Mouse (Mus musculus) hindbrain, embryonic 12.5 days (tissue): ENCODE results near the gene Gm28308. TPM values are rescaled to one million over a fixed set of nuclear protein-coding genes. Genes with fewer than 3 reads are reported as not detected.

ENCODE experiments used
- ATAC-seq: fragments of 200-750 bp; cut with Nextera tagmentation; 2 replicates; pipeline ENCODE4 v1.8.0; 2017; ENCODE audit warnings: moderate TSS enrichment; ENCODE audit not compliant: low FRiP score
- H3K27ac ChIP-seq: fragments of 300-500 bp; sonication (generic); 2 replicates; pipeline ENCODE4 v1.5.1; 2016; ENCODE audit warnings: mild to moderate bottlenecking
- H3K27me3 ChIP-seq: fragments of 300-500 bp; sonication (generic); 2 replicates; pipeline ENCODE4 v1.6.1; 2016; ENCODE audit warnings: mild to moderate bottlenecking
- H3K36me3 ChIP-seq: fragments of 300-500 bp; sonication (generic); 2 replicates; pipeline ENCODE4 v1.6.1; 2016; ENCODE audit warnings: mild to moderate bottlenecking
- H3K4me1 ChIP-seq: fragments of 300-500 bp; sonication (generic); 2 replicates; pipeline ENCODE4 v1.6.1; 2016
- H3K4me2 ChIP-seq: fragments of 300-500 bp; sonication (generic); replicated peaks from 2 replicates; pipeline ENCODE4 v1.6.1; 2016; ENCODE audit warnings: mild to moderate bottlenecking
- H3K4me3 ChIP-seq: fragments of 300-500 bp; sonication (generic); 2 replicates; pipeline ENCODE4 v1.5.1; 2016; ENCODE audit warnings: mild to moderate bottlenecking
- H3K9ac ChIP-seq: fragments of 300-500 bp; sonication (generic); 2 replicates; pipeline ENCODE4 v1.6.1; 2016; ENCODE audit warnings: mild to moderate bottlenecking, moderate library complexity
- H3K9me3 ChIP-seq: fragments of 300-500 bp; sonication (generic); replicated peaks from 2 replicates; pipeline ENCODE4 v1.6.1; 2016; ENCODE audit warnings: mild to moderate bottlenecking
- WGBS: fragments of 180-500 bp; shearing (Covaris S2); methylation state at CpG from one replicate; pipeline ENCODE4 v1.1.7; 2016; 5-methylcytosine and 5-hydroxymethylcytosine counted together
- polyA plus RNA-seq: library from polyadenylated mRNA; unstranded; fragments of >200 nt; fragmentation: Nextera tagmentation; extraction: Ambion mirVana; gene quantifications from 2 replicates; pipeline ENCODE4 v1.2.1, GENCODE M21; 2016

Gm28308 gene
- polyA plus RNA-seq, 1 experiment from 2014 or later: not detected

DNA sequence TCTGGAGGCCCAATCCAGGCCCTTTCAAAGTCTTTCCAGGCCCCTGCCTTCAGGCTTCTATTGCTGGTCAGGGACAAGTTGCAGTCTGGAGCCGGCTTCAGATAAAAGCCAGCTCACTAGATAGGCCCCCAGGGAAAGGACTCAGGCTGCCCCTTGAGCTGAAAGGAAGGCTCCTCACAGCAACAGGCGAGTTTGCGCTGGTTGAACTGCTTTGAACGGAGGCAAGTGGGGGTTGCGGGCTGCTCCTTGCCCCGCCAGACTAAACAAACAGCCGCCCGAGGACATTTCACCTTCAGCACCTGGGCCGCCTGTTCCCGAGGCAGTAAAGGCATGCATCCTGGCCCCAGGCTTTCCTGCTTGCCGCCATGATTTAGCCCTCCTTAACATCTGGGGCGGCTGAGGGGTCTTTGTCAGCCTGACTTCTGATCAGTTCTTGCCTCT, 30.6 kb upstream of the Gm28308 start:
- H3K4me3 ChIP-seq: no peak overlapping the region
- no peak overlapping the region for H3K27ac ChIP-seq
- H3K27me3 ChIP-seq: peaks cover 96% of the 10 kb centered on the region
- peaks cover 2% of the 10 kb centered on the region; the same call in 1 of the 2 replicates for H3K4me1 ChIP-seq
- no peaks in the 10 kb centered on the region for H3K36me3 ChIP-seq
- no peak for ATAC-seq
- H3K4me2 ChIP-seq: no peak overlapping the region
- no peak overlapping the region for H3K9ac ChIP-seq
- WGBS: 3% methylated on average over 12 of the region's 12 CpGs
- H3K9me3 ChIP-seq: no peaks in the 10 kb centered on the region

DNA sequence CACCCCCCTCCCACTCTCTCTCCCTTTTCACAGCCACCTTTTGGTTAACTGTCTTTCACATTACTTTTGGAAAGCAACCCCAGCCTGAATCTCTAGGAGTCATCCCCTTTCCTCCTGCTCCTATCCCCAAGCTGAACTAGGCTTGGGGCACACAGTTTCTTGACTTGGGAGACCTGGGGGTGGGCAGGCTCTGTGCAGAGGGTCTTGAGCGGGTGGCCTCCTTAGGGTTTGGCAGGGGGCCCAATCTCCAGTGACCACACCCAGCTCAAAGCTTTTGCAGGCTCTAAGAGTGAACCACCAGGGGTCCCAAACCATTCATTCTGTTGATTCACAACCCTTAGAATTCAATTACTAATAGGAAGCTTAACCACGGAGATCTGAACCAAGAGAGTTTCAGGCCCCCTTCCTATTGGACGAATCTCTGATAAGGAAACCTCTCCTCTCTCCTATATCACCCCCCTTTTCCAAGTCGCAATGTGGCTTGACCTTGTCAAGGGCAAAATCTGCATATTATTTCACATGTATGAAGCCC, 29.7 kb upstream of the Gm28308 start:
- Histone ChIP-seq H3K27ac (no peak overlapping the region), H3K9me3 (no peaks in the 10 kb centered on the region), H3K27me3 (peaks cover 96% of the 10 kb centered on the region), H3K4me2 (no peak overlapping the region), H3K9ac (no peak overlapping the region), H3K4me1 (peaks cover 2% of the 10 kb centered on the region; the same call in 1 of the 2 replicates), H3K4me3 (no peak overlapping the region), H3K36me3 (no peaks in the 10 kb centered on the region)
- no peak for ATAC-seq
- 0% methylated on average over 4 of the region's 4 CpGs for WGBS

DNA sequence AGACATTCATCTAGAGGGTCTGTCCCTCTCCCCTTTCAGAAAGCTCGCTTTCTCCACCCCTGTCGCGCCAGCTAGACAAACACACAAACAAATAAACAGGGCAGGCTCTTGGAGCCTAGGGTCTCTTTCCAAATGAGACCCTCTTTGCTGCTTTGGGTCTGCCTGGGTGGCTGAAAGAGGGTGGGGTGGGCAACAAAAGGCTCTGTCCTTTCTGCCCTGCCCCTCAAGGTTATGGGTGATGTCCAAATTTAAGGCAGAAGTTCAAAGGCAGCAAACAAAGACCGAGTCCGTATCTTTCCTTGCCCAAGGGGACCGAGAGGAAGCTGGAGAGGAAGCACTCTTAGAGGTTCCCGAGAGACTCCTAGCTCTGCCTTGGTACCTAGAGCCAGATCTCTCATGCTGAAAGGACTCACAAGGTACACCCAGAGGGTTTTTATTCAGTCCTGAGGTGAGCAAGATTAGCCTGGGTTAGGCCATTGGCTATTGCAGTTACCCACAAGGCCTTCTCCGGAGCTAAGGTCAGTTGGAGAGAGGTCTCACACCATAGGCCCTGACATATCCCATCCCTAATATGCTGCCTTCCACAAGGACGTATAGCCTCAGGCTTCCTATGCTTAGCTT, 28.0 kb upstream of the Gm28308 start:
- peaks cover 97% of the 10 kb centered on the region for H3K27me3 ChIP-seq
- H3K4me2 ChIP-seq: no peak overlapping the region
- no peak overlapping the region for H3K4me3 ChIP-seq
- no peak for ATAC-seq
- WGBS: 2% methylated on average over 9 of the region's 9 CpGs
- H3K36me3 ChIP-seq: no peaks in the 10 kb centered on the region
- peaks cover 2% of the 10 kb centered on the region; the same call in 1 of the 2 replicates for H3K4me1 ChIP-seq
- no peak overlapping the region for H3K27ac ChIP-seq
- H3K9me3 ChIP-seq: no peaks in the 10 kb centered on the region
- no peak overlapping the region for H3K9ac ChIP-seq

DNA sequence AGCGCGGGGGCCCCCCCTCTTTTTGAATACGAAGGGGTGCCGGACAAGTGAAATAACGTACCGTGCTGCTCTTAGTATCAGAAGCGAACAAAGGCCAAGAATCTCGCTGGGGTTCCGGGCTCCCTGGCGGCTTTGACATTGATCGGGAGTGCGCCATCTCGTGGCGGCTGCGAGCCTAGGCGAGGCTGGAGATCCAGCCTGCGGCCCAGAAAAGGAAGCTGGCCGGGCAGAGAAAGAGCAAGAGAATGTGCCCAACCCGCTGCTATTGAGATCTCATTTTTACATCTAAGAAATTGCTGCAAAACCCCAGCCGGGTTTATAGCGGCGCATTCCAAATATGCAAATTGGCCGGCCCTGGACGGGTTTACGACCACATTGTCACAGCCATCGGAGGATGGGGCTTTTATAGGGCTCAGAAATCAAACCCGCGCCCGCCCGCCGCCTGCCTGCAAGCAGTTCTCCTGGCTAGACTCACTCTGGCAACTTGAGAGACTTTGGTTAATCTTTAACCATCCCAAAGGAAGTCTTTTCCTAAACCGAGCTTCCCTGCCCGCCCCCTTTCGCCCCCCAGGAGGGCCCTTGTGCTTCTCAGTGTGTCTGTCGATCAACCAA, 27.4 kb upstream of the Gm28308 start, which contains the start of gene Hoxa10:
Hoxa10 (minus strand) TSS at position 466 of the 612 bp plus-strand sequence.
- H3K27ac ChIP-seq: no peak within 1 kb of the TSS
- H3K9me3 ChIP-seq: no peaks in the 10 kb centered on the region
- H3K4me3 ChIP-seq: 0 out of 2 replicates have a peak within 1 kb of the TSS, but pooled peaks have one; percentile 3
- H3K27me3 ChIP-seq: peaks cover 97% of the 10 kb centered on the region
- H3K4me1 ChIP-seq: no peaks in the 10 kb centered on the region; the same call in 1 of the 2 replicates
- H3K36me3 ChIP-seq: no peaks in the 10 kb centered on the region
- H3K9ac ChIP-seq: no peak within 1 kb of the TSS
- WGBS: 1% methylated on average over 35 of the region's 35 CpGs
- peak within 1 kb of the TSS; percentile 29; the same call in 1 of the 2 replicates for H3K4me2 ChIP-seq
- ATAC-seq: no peak

GRCm38 (mm10) chr6:52239625-52240388, 26.7 kb upstream of the Gm28308 start:
- Histone ChIP-seq H3K9ac (no peak overlapping the region), H3K9me3 (no peaks in the 10 kb centered on the region), H3K4me2 (peak overlapping the region; percentile 29; the same call in 1 of the 2 replicates), H3K27ac (no peak overlapping the region), H3K36me3 (no peaks in the 10 kb centered on the region), H3K4me3 (0 out of 2 replicates have a peak overlapping the region, but pooled peaks have one; percentile 3), H3K4me1 (no peaks in the 10 kb centered on the region; the same call in 1 of the 2 replicates), H3K27me3 (peaks cover 97% of the 10 kb centered on the region)
- whole genome bisulfite sequencing: 3% methylated on average over 30 of the region's 30 CpGs
- no peak for ATAC-seq

- Histone ChIP-seq H3K4me2 (no peak overlapping the region), H3K27ac (no peak overlapping the region), H3K27me3 (peaks cover 97% of the 10 kb centered on the region), H3K4me1 (no peaks in the 10 kb centered on the region; the same call in 1 of the 2 replicates), H3K36me3 (no peaks in the 10 kb centered on the region), H3K4me3 (no peak overlapping the region), H3K9me3 (no peaks in the 10 kb centered on the region), H3K9ac (no peak overlapping the region)
- ATAC-seq: no peak
- under 1% methylated on average over 7 of the region's 7 CpGs for WGBS
Measured at GRCm38 (mm10) chr6:52238976-52239375, 25.8 kb upstream of the Gm28308 start.

GRCm38 (mm10) chr6:52238155-52238545, 25.0 kb upstream of the Gm28308 start:
- WGBS: 4% methylated on average over 7 of the region's 7 CpGs
- H3K27me3 ChIP-seq: peaks cover 97% of the 10 kb centered on the region
- no peak overlapping the region for H3K9ac ChIP-seq
- no peak for ATAC-seq
- no peaks in the 10 kb centered on the region; the same call in 1 of the 2 replicates for H3K4me1 ChIP-seq
- H3K27ac ChIP-seq: no peak overlapping the region
- no peaks in the 10 kb centered on the region for H3K9me3 ChIP-seq
- H3K4me3 ChIP-seq: no peak overlapping the region
- no peaks in the 10 kb centered on the region for H3K36me3 ChIP-seq
- no peak overlapping the region for H3K4me2 ChIP-seq

- no peak overlapping the region for H3K27ac ChIP-seq
- H3K4me1 ChIP-seq: no peaks in the 10 kb centered on the region; the same call in 1 of the 2 replicates
- H3K9ac ChIP-seq: no peak overlapping the region
- no peak for ATAC-seq
- H3K9me3 ChIP-seq: no peaks in the 10 kb centered on the region
- H3K4me2 ChIP-seq: no peak overlapping the region
- WGBS: 9% methylated on average over 10 of the region's 10 CpGs
- H3K36me3 ChIP-seq: no peaks in the 10 kb centered on the region
- H3K4me3 ChIP-seq: no peak overlapping the region
- H3K27me3 ChIP-seq: peaks cover 97% of the 10 kb centered on the region
Measured at GRCm38 (mm10) chr6:52237346-52238154, 24.4 kb upstream of the Gm28308 start.

DNA sequence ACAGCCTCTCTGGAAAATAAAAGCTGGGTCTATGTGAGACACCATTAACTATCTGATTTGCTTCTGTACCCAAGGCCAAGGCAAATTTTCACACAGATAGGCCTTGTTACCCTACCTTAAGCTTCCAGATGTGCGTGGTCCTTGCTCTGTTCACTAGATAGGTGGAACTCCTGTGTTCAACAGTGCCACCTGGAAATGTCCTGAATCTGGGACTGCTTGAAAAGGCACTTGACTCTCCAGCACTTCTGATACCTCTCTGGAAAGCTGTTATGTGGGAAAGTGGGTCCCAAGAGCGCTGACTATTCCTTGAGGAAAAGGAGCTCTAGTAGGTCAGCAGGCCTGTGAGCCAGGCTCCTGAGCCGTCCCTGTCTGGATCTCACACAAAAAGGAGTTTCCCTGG, 23.7 kb upstream of the Gm28308 start:
- Histone ChIP-seq H3K4me1 (no peaks in the 10 kb centered on the region; the same call in 1 of the 2 replicates), H3K27ac (no peak overlapping the region), H3K36me3 (no peaks in the 10 kb centered on the region), H3K4me3 (no peak overlapping the region), H3K4me2 (no peak overlapping the region), H3K9ac (no peak overlapping the region), H3K9me3 (no peaks in the 10 kb centered on the region), H3K27me3 (peaks cover 97% of the 10 kb centered on the region)
- WGBS: 9% methylated on average over 3 of the region's 3 CpGs
- no peak for ATAC-seq

GRCm38 (mm10) chr6:52235866-52236265, 22.7 kb upstream of the Gm28308 start:
- H3K36me3 ChIP-seq: no peaks in the 10 kb centered on the region
- no peak overlapping the region for H3K4me2 ChIP-seq
- ATAC-seq: no peak
- H3K9ac ChIP-seq: no peak overlapping the region
- no peak overlapping the region for H3K4me3 ChIP-seq
- 20% methylated on average over 6 of the region's 6 CpGs for WGBS
- H3K4me1 ChIP-seq: no peaks in the 10 kb centered on the region; the same call in 1 of the 2 replicates
- peaks cover 94% of the 10 kb centered on the region for H3K27me3 ChIP-seq
- no peak overlapping the region for H3K27ac ChIP-seq
- H3K9me3 ChIP-seq: no peaks in the 10 kb centered on the region

DNA sequence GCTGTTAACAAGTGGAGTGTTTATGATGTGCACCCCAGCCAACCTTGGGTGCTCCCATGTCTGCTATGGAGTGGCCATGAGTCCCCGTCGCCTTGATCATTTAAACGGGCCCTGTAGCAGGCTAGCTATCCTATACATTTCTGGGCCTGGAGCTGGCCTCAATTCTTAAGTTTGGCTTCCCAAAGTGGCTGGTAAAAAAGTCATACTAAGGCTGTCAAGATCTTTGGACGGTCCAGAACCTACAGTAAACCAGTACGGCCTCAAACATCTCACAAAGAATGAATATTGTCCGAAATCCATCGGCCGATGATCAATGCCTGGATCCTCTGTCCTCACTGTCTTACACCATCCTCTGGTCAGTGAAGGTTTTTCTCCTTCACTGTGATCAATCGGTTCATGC, 22.1 kb upstream of the Gm28308 start:
- H3K27me3 ChIP-seq: peaks cover 94% of the 10 kb centered on the region
- H3K27ac ChIP-seq: no peak overlapping the region
- no peak overlapping the region for H3K4me3 ChIP-seq
- ATAC-seq: no peak
- no peaks in the 10 kb centered on the region for H3K9me3 ChIP-seq
- H3K4me2 ChIP-seq: no peak overlapping the region
- H3K9ac ChIP-seq: no peak overlapping the region
- H3K36me3 ChIP-seq: no peaks in the 10 kb centered on the region
- no peaks in the 10 kb centered on the region; the same call in 1 of the 2 replicates for H3K4me1 ChIP-seq
- WGBS: 23% methylated on average over 9 of the region's 9 CpGs
